Mouse (Mus musculus): ENCODE data around the gene Mapk12. TPM values are rescaled to one million over a fixed set of nuclear protein-coding genes. Genes with fewer than 3 reads are reported as not detected.

Mapk12 gene
- polyA plus RNA-seq, 2 experiments, result 1.1 to 1.8 TPM

DNA sequence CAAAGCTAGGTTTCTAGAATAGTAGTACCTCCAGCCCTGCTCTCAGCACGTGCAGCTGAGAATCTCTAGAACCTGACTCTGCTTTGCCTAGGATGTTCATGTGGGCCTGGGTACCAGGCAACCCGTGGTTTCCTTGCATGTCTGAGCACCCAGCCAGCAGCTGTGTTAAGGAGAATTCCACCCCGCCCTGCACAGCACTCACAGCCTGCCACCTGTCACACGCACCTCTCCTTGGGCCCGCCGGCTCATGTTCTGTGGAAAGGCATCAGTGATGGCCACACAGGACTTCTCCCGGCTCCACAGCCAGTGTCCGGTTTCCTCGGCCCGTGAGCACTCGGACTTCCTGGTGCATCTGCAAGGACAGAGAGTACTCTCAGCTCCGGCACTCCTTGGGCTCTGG is 25.0 kb upstream of the Mapk12 start:
- no peak overlapping the region for H3K27ac ChIP-seq

DNA sequence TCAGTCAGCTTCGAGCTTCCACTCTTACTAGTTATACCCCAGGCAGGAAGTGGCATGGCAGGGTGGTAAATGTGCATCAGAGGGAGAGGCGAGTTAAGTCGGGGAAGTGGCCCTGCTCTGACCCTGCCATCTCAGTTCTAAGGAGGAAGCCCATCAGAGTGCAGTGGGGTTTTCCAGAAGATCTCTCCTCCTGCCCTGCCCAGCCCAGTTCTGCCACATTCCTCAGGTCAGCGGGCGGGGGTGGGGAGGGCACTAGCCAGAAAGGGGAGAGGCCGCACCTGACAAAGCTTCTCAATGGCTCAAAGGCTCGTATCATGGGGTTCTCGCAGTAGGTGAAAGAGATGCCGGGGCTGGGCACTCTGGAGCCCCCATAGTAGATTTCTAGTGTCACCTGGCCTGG is 20.9 kb upstream of the Mapk12 start:
- ATAC-seq (ENCODE audit: insufficient read depth) (no peak), DNase-seq (ENCODE audit: low read depth in 3 of 3, low spot score in 3 of 3) (no peak)
- no peak overlapping the region for H3K4me3 ChIP-seq (ENCODE audit: insufficient read depth in 1 of 2, low read depth in 2 of 2, low read length in 2 of 2)
- H3K9me3 ChIP-seq (ENCODE audit: control insufficient read depth, low read length), result no peaks in the 10 kb centered on the region
- H3K36me3 ChIP-seq (replicated peaks; ENCODE audit: control insufficient read depth, insufficient read depth, low read depth), result no peaks in the 10 kb centered on the region; the same call in 1 of the 2 replicates
- WGBS (ENCODE audit: insufficient replicate concordance), result 72% methylated on average over 9 of the region's 9 CpGs
- TF ChIP-seq EP300 (IDR thresholded peaks at IDR 0.05; ENCODE audit: low read depth) (no peak), CTCF (IDR thresholded peaks at IDR 0.05; ENCODE audit: low read depth) (no peak)
- H3K27me3 ChIP-seq (ENCODE audit: control insufficient read depth, insufficient read depth, low read length), result no peaks in the 10 kb centered on the region
- H3K4me2 ChIP-seq (ENCODE audit: low read depth), result no peak overlapping the region
- H3K9ac ChIP-seq (replicated peaks), result no peak overlapping the region
- no peak overlapping the region for H3K27ac ChIP-seq
- H3K4me1 ChIP-seq (replicated peaks; ENCODE audit: control insufficient read depth in 2 of 2, insufficient read depth in 2 of 2, low read length in 1 of 2), result no peaks in the 10 kb centered on the region

More for the DNA sequence above, 25.0 kb upstream of the Mapk12 start:
- TF ChIP-seq CTCF (IDR thresholded peaks at IDR 0.05; ENCODE audit: low read depth) (no peak), EP300 (IDR thresholded peaks at IDR 0.05; ENCODE audit: low read depth) (no peak)
- H3K4me2 ChIP-seq (ENCODE audit: low read depth), result no peak overlapping the region
- 74% methylated on average over 12 of the region's 12 CpGs for whole genome bisulfite sequencing (ENCODE audit: insufficient replicate concordance)
- ATAC-seq (ENCODE audit: insufficient read depth) (no peak), DNase-seq (ENCODE audit: low read depth in 3 of 3, low spot score in 3 of 3) (no peak)
- H3K4me1 ChIP-seq (replicated peaks; ENCODE audit: control insufficient read depth in 2 of 2, insufficient read depth in 2 of 2, low read length in 1 of 2), result 0 out of 4 replicates have a peak, but pooled peaks cover 0 to 3% of the 10 kb centered on the region in 2 experiments
- no peaks in the 10 kb centered on the region for H3K27me3 ChIP-seq (ENCODE audit: control insufficient read depth, insufficient read depth, low read length)
- H3K9me3 ChIP-seq (ENCODE audit: control insufficient read depth, low read length), result no peaks in the 10 kb centered on the region
- H3K4me3 ChIP-seq (ENCODE audit: insufficient read depth in 1 of 2, low read depth in 2 of 2, low read length in 2 of 2), result no peak overlapping the region
- no peaks in the 10 kb centered on the region; the same call in 1 of the 2 replicates for H3K36me3 ChIP-seq (replicated peaks; ENCODE audit: control insufficient read depth, insufficient read depth, low read depth)
- H3K9ac ChIP-seq (replicated peaks), result no peak overlapping the region

DNA sequence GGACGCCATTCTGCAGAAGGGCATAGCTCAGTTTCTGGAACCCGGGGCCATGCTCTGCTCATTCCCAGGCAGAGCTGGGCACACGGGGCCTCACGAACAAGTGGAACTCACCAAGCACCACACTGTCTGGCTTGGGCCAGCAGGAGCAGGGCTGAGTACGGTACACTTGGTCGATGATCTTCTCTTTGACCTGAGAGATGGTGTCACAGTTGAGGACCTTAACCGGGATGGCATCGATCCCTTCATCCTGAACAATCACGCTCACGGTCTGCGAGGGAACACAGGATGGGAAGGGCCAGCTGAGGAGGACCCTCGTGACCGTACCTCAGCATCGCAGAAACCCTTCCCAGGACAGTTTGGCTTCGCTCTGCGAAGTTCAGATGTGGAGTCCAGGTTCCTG is 18.0 kb upstream of the Mapk12 start:
- Histone ChIP-seq H3K27ac (no peak overlapping the region), H3K4me1 (replicated peaks; ENCODE audit: control insufficient read depth in 2 of 2, insufficient read depth in 2 of 2, low read length in 1 of 2) (no peaks in the 10 kb centered on the region), H3K4me3 (ENCODE audit: insufficient read depth in 1 of 2, low read depth in 2 of 2, low read length in 2 of 2) (no peak overlapping the region), H3K36me3 (replicated peaks; ENCODE audit: control insufficient read depth, insufficient read depth, low read depth) (no peaks in the 10 kb centered on the region; the same call in 1 of the 2 replicates), H3K27me3 (ENCODE audit: control insufficient read depth, insufficient read depth, low read length) (no peaks in the 10 kb centered on the region), H3K9me3 (ENCODE audit: control insufficient read depth, low read length) (no peaks in the 10 kb centered on the region), H3K9ac (replicated peaks) (no peak overlapping the region), H3K4me2 (ENCODE audit: low read depth) (no peak overlapping the region)
- DNase-seq (ENCODE audit: low read depth in 3 of 3, low spot score in 3 of 3) (no peak), ATAC-seq (ENCODE audit: insufficient read depth) (no peak)
- 81% methylated on average over 16 of the region's 16 CpGs for WGBS (ENCODE audit: insufficient replicate concordance)
- TF ChIP-seq EP300 (IDR thresholded peaks at IDR 0.05; ENCODE audit: low read depth), result no peak
- TF ChIP-seq CTCF (IDR thresholded peaks at IDR 0.05; ENCODE audit: low read depth), result no peak

DNA sequence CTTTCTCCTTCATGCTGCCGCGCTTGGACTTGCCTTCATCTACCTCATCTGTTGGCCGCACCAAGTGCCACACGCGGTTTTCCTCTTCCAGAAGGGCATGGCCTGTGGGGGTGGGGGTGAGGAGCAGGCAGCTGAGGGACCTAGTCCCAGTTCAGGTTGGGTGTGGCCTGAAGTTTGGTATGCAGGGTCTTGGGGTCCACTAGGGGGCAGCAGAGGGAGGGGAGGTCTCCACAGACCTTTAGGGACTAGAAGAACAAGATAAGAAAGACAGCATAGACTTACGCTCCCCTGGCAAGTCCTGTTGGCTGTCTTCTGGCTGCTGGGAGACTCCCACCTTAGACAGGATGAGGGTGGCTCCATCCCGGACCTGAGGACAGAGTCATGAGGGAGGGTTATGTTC is 17.5 kb upstream of the Mapk12 start:
- no peaks in the 10 kb centered on the region; the same call in 1 of the 2 replicates for H3K36me3 ChIP-seq (replicated peaks; ENCODE audit: control insufficient read depth, insufficient read depth, low read depth)
- ATAC-seq (ENCODE audit: insufficient read depth) (peak; percentile 38; the same call in 1 of the 2 replicates), DNase-seq (ENCODE audit: low read depth in 3 of 3, low spot score in 3 of 3) (peak in 2 of 3 experiments; percentile 53 to 60)
- no peak overlapping the region for H3K9ac ChIP-seq (replicated peaks)
- WGBS (ENCODE audit: insufficient replicate concordance), result 44% methylated on average over 7 of the region's 7 CpGs
- TF ChIP-seq CTCF (IDR thresholded peaks at IDR 0.05; ENCODE audit: low read depth) (peak; percentile 85), EP300 (IDR thresholded peaks at IDR 0.05; ENCODE audit: low read depth) (no peak)
- no peak overlapping the region for H3K4me3 ChIP-seq (ENCODE audit: insufficient read depth in 1 of 2, low read depth in 2 of 2, low read length in 2 of 2)
- no peaks in the 10 kb centered on the region for H3K4me1 ChIP-seq (replicated peaks; ENCODE audit: control insufficient read depth in 2 of 2, insufficient read depth in 2 of 2, low read length in 1 of 2)
- H3K27ac ChIP-seq, result no peak overlapping the region
- no peak overlapping the region for H3K4me2 ChIP-seq (ENCODE audit: low read depth)
- no peaks in the 10 kb centered on the region for H3K27me3 ChIP-seq (ENCODE audit: control insufficient read depth, insufficient read depth, low read length)
- no peaks in the 10 kb centered on the region for H3K9me3 ChIP-seq (ENCODE audit: control insufficient read depth, low read length)

DNA sequence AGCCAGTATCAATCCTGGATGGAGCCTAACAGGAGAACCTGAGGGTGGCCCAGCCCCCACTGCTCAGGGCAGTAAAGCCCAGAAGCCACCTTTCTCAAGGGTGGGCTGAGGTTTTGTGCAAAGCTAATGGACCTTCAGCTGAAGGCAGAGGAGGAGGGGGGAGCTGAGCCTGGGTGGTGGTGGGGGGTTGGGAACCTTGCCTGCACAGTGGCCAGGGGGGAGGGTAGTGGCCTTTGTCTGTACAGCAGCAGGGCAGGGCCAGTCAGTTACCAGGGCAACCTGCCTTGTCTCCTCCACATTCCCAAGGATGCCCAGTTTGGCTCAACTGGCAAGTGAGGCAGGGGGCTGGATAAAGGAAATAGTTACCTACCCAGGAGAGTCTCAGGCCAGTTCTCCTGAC is 11.8 kb upstream of the Mapk12 start:
- H3K27ac ChIP-seq, result no peak overlapping the region
- no peak for TF ChIP-seq CTCF (IDR thresholded peaks at IDR 0.05; ENCODE audit: low read depth)
- TF ChIP-seq EP300 (IDR thresholded peaks at IDR 0.05; ENCODE audit: low read depth), result no peak
- H3K27me3 ChIP-seq (ENCODE audit: control insufficient read depth, insufficient read depth, low read length), result peaks cover 35% of the 10 kb centered on the region

More for the DNA sequence above, 11.8 kb upstream of the Mapk12 start:
- DNase-seq (ENCODE audit: low read depth in 3 of 3, low spot score in 3 of 3), result no peak
- no peaks in the 10 kb centered on the region; the same call in 1 of the 2 replicates for H3K36me3 ChIP-seq (replicated peaks; ENCODE audit: control insufficient read depth, insufficient read depth, low read depth)
- H3K9me3 ChIP-seq (ENCODE audit: control insufficient read depth, low read length), result no peaks in the 10 kb centered on the region
- no peak overlapping the region for H3K4me3 ChIP-seq (ENCODE audit: insufficient read depth in 1 of 2, low read depth in 2 of 2, low read length in 2 of 2)
- H3K4me2 ChIP-seq (ENCODE audit: low read depth), result no peak overlapping the region
- H3K4me1 ChIP-seq (replicated peaks; ENCODE audit: control insufficient read depth in 2 of 2, insufficient read depth in 2 of 2, low read length in 1 of 2), result no peaks in the 10 kb centered on the region; a peak in 1 of 4 replicates
- no peak for ATAC-seq (ENCODE audit: insufficient read depth)
- H3K9ac ChIP-seq (replicated peaks), result no peak overlapping the region

Measured in liver, embryonic 14.5 days (tissue).